Mouse (Mus musculus) heart, embryonic 16.5 days (tissue): Measurements from ENCODE around the gene Slc35g1. TPM values are rescaled to one million over a fixed set of nuclear protein-coding genes. Genes with fewer than 3 reads are reported as not detected.

Source experiments
- ATAC-seq: fragments of 200-750 bp; cut with Nextera tagmentation; replicated peaks from 2 replicates; pipeline ENCODE4 v1.8.0; 2017; ENCODE audit warnings: moderate number of reproducible peaks; ENCODE audit not compliant: insufficient read depth, low FRiP score; ENCODE audit errors: extremely low read depth
- H3K27ac ChIP-seq: fragments of 300-500 bp; sonication (generic); 2 replicates; pipeline ENCODE4 v1.5.1; 2014; ENCODE audit warnings: mild to moderate bottlenecking, low read length, control low read depth, moderate library complexity
- H3K27me3 ChIP-seq: fragments of 300-500 bp; sonication (generic); 2 replicates; pipeline ENCODE4 v1.6.1; 2014; ENCODE audit warnings: low read length, mixed read lengths; ENCODE audit not compliant: control insufficient read depth, insufficient read depth
- H3K36me3 ChIP-seq: fragments of 300-500 bp; sonication (generic); 2 replicates; pipeline ENCODE4 v1.6.1; 2014; ENCODE audit not compliant: control insufficient read depth, insufficient read depth
- H3K4me1 ChIP-seq: fragments of 300-500 bp; sonication (generic); 2 replicates; pipeline ENCODE4 v1.6.1; 2014; ENCODE audit warnings: low read length, mixed read lengths; ENCODE audit not compliant: control insufficient read depth, insufficient read depth
- H3K4me2 ChIP-seq: fragments of 300-500 bp; sonication (generic); 2 replicates; pipeline ENCODE4 v1.6.1; 2014; ENCODE audit warnings: low read depth, mild to moderate bottlenecking, control low read depth, low read length
- H3K4me3 ChIP-seq: fragments of 300-500 bp; sonication (generic); 2 replicates; pipeline ENCODE4 v1.5.1; 2014; ENCODE audit warnings: mild to moderate bottlenecking, control low read depth, low read length
- H3K9ac ChIP-seq: fragments of 300-500 bp; sonication (generic); 2 replicates; pipeline ENCODE4 v1.6.1; 2014; ENCODE audit warnings: low read length, control low read depth
- H3K9me3 ChIP-seq: fragments of 300-500 bp; sonication (generic); replicated peaks from 2 replicates; pipeline ENCODE4 v1.6.1; 2016; ENCODE audit warnings: low read length; ENCODE audit not compliant: control insufficient read depth
- WGBS: fragments of 180-500 bp; shearing (Covaris S2); extraction: QIAGEN DNeasy Blood & Tissue Kit; methylation state at CpG from one replicate; pipeline ENCODE4 v1.1.7; 2014; 5-methylcytosine and 5-hydroxymethylcytosine counted together
- polyA plus RNA-seq: library from polyadenylated mRNA; unstranded; fragments of >200 nt; fragmentation: Nextera tagmentation; extraction: Ambion mirVana; gene quantifications from 2 replicates; pipeline ENCODE4 v1.2.1, GENCODE M21; 2015

Gene Slc35g1
- polyA plus RNA-seq, 1 experiment from 2014 or later, result 1.9 TPM

- Histone ChIP-seq H3K27me3 (no peaks in the 10 kb centered on the region), H3K36me3 (no peaks in the 10 kb centered on the region), H3K4me2 (no peak overlapping the region), H3K4me1 (peaks cover 8% of the 10 kb centered on the region), H3K4me3 (no peak overlapping the region), H3K27ac (no peak overlapping the region), H3K9me3 (no peaks in the 10 kb centered on the region), H3K9ac (no peak overlapping the region)
- ATAC-seq, result no peak
- WGBS, result 75% methylated on average over 8 of the region's 8 CpGs
These were observed 34.7 kb downstream of the Slc35g1 start for GRCm38 (mm10) chr19:38430475-38430874.

- Histone ChIP-seq H3K36me3 (no peaks in the 10 kb centered on the region), H3K4me1 (peaks cover 8% of the 10 kb centered on the region), H3K4me2 (no peak overlapping the region), H3K9me3 (peaks cover 3% of the 10 kb centered on the region; the same call in 1 of the 2 replicates), H3K4me3 (no peak overlapping the region), H3K9ac (no peak overlapping the region), H3K27me3 (no peaks in the 10 kb centered on the region), H3K27ac (no peak overlapping the region)
- 73% methylated on average over 7 of the region's 7 CpGs for WGBS
- no peak for ATAC-seq
These were observed 35.5 kb downstream of the Slc35g1 start for GRCm38 (mm10) chr19:38431326-38431725.

GRCm38 (mm10) chr19:38432021-38432420, 36.2 kb downstream of the Slc35g1 start:
- Histone ChIP-seq H3K9ac (no peak overlapping the region), H3K4me2 (no peak overlapping the region), H3K4me3 (no peak overlapping the region), H3K27me3 (no peaks in the 10 kb centered on the region), H3K4me1 (peaks cover 8% of the 10 kb centered on the region), H3K36me3 (no peaks in the 10 kb centered on the region), H3K27ac (no peak overlapping the region), H3K9me3 (peaks cover 3% of the 10 kb centered on the region; the same call in 1 of the 2 replicates)
- 75% methylated on average over 3 of the region's 3 CpGs for WGBS
- ATAC-seq, result no peak

GRCm38 (mm10) chr19:38433381-38433780, 37.6 kb downstream of the Slc35g1 start:
- ATAC-seq, result no peak
- no peak overlapping the region for H3K27ac ChIP-seq
- WGBS, result 76% methylated on average over 2 of the region's 2 CpGs
- H3K4me3 ChIP-seq, result no peak overlapping the region
- H3K9me3 ChIP-seq, result peaks cover 3% of the 10 kb centered on the region; the same call in 1 of the 2 replicates
- H3K9ac ChIP-seq, result no peak overlapping the region
- H3K27me3 ChIP-seq, result no peaks in the 10 kb centered on the region
- no peak overlapping the region for H3K4me2 ChIP-seq
- no peaks in the 10 kb centered on the region for H3K36me3 ChIP-seq
- H3K4me1 ChIP-seq, result peaks cover 8% of the 10 kb centered on the region

GRCm38 (mm10) chr19:38435221-38435620, 39.4 kb downstream of the Slc35g1 start:
- no peak overlapping the region for H3K4me3 ChIP-seq
- WGBS, result 45% methylated on average over 15 of the region's 15 CpGs
- H3K9me3 ChIP-seq, result peaks cover 3% of the 10 kb centered on the region; the same call in 1 of the 2 replicates
- peaks cover 8% of the 10 kb centered on the region for H3K4me1 ChIP-seq
- no peaks in the 10 kb centered on the region for H3K36me3 ChIP-seq
- H3K27ac ChIP-seq, result peak overlapping the region; percentile 69
- no peak overlapping the region for H3K9ac ChIP-seq
- H3K4me2 ChIP-seq, result peak overlapping the region; percentile 19
- no peaks in the 10 kb centered on the region for H3K27me3 ChIP-seq
- ATAC-seq, result peak; percentile 88

- Histone ChIP-seq H3K9ac (no peak overlapping the region), H3K9me3 (no peaks in the 10 kb centered on the region), H3K4me1 (no peaks in the 10 kb centered on the region), H3K4me2 (no peak overlapping the region), H3K36me3 (no peaks in the 10 kb centered on the region), H3K4me3 (no peak overlapping the region), H3K27ac (no peak overlapping the region), H3K27me3 (no peaks in the 10 kb centered on the region)
- WGBS, result 48% methylated on average over 8 of the region's 8 CpGs
- no peak for ATAC-seq
These were observed 46.1 kb downstream of the Slc35g1 start for GRCm38 (mm10) chr19:38441860-38442259.

GRCm38 (mm10) chr19:38445758-38446157, 50.0 kb downstream of the Slc35g1 start:
- no peak overlapping the region for H3K4me3 ChIP-seq
- no peak overlapping the region for H3K9ac ChIP-seq
- H3K27ac ChIP-seq, result no peak overlapping the region
- H3K4me1 ChIP-seq, result no peaks in the 10 kb centered on the region
- H3K4me2 ChIP-seq, result no peak overlapping the region
- ATAC-seq, result no peak
- H3K9me3 ChIP-seq, result no peaks in the 10 kb centered on the region
- H3K27me3 ChIP-seq, result no peaks in the 10 kb centered on the region
- H3K36me3 ChIP-seq, result no peaks in the 10 kb centered on the region
- WGBS, result 57% methylated on average over 5 of the region's 5 CpGs

Other genes starting within 250 kb of the Slc35g1 start
- 26.3 and 29.2 TPM in 2 replicates for gene Fra10ac1, start 171.8 kb upstream of the Slc35g1 start, polyA plus RNA-seq
- 0.17 and 0.25 TPM in 2 replicates for gene Lgi1, start 131.4 kb upstream of the Slc35g1 start, polyA plus RNA-seq
- 5.8 and 7.7 TPM in 2 replicates for gene Plce1, start 85.1 kb downstream of the Slc35g1 start, polyA plus RNA-seq